Mouse (Mus musculus): Measurements from ENCODE around the gene Tnfrsf26.
"Not testable (repeated sequence)": the region's sequence is repeated elsewhere in the genome, so short reads cannot be mapped to it uniquely, and the experiment has no call there.

The Tnfrsf26 gene

GRCm38 (mm10) chr7:143628540-143628939, at the start of gene Tnfrsf26:
Gene Tnfrsf26, minus strand, starts transcription at chr7:143628722.
- in situ Hi-C loops (cut with MboI, MseI) = no loop called here

- in situ Hi-C loops (cut with MboI, MseI) = no loop called here
Observed at GRCm38 (mm10) chr7:143666427-143667311, 38.1 kb upstream of the Tnfrsf26 start.

GRCm38 (mm10) chr7:143663470-143663869, 34.9 kb upstream of the Tnfrsf26 start:
- in situ Hi-C loops (cut with MboI, MseI) = no loop called here

- in situ Hi-C loops (cut with MboI, MseI) = no loop called here
Observed at GRCm38 (mm10) chr7:143660797-143661196, 32.3 kb upstream of the Tnfrsf26 start.

GRCm38 (mm10) chr7:143649769-143650346, 21.3 kb upstream of the Tnfrsf26 start:
- in situ Hi-C loops (cut with MboI, MseI) = not testable (repeated sequence)

- in situ Hi-C loops (cut with MboI, MseI) = no loop called here
Observed at GRCm38 (mm10) chr7:143649034-143649768, 20.7 kb upstream of the Tnfrsf26 start, which contains the start of gene Tnfrsf22. Gene Tnfrsf22, minus strand, starts transcription at chr7:143649661.

GRCm38 (mm10) chr7:143643949-143644348, 15.4 kb upstream of the Tnfrsf26 start:
- in situ Hi-C loops (cut with MboI, MseI) = not testable (repeated sequence)

GRCm38 (mm10) chr7:143636674-143637073, 8.2 kb upstream of the Tnfrsf26 start:
- in situ Hi-C loops (cut with MboI, MseI) = no loop called here

- in situ Hi-C loops (cut with MboI, MseI) = no loop called here
Observed at GRCm38 (mm10) chr7:143631503-143631902, 3.0 kb upstream of the Tnfrsf26 start.

- in situ Hi-C loops (cut with MboI, MseI) = no loop called here
Observed at GRCm38 (mm10) chr7:143629501-143629900, 979 bp upstream of the Tnfrsf26 start.

- in situ Hi-C loops (cut with MboI, MseI) = no loop called here
Observed at GRCm38 (mm10) chr7:143627555-143628286, 801 bp downstream of the Tnfrsf26 start.

GRCm38 (mm10) chr7:143626178-143626577, 2.3 kb downstream of the Tnfrsf26 start:
- in situ Hi-C loops (cut with MboI, MseI) = no loop called here

- in situ Hi-C loops (cut with MboI, MseI) = no loop called here
Observed at GRCm38 (mm10) chr7:143625151-143625550, 3.4 kb downstream of the Tnfrsf26 start.

- in situ Hi-C loops (cut with MboI, MseI) = no loop called here
Observed at GRCm38 (mm10) chr7:143624561-143624960, 4.0 kb downstream of the Tnfrsf26 start.

GRCm38 (mm10) chr7:143620951-143621350, 7.6 kb downstream of the Tnfrsf26 start:
- in situ Hi-C loops (cut with MboI, MseI) = no loop called here

- in situ Hi-C loops (cut with MboI, MseI) = no loop called here
Observed at GRCm38 (mm10) chr7:143614404-143615135, 14.0 kb downstream of the Tnfrsf26 start.

- in situ Hi-C loops (cut with MboI, MseI) = no loop called here
Observed at GRCm38 (mm10) chr7:143612215-143612614, 16.3 kb downstream of the Tnfrsf26 start.

- in situ Hi-C loops (cut with MboI, MseI) = no loop called here
Observed at GRCm38 (mm10) chr7:143605321-143605720, 23.2 kb downstream of the Tnfrsf26 start.

- in situ Hi-C loops (cut with MboI, MseI) = no loop called here
Observed at GRCm38 (mm10) chr7:143604889-143605288, 23.6 kb downstream of the Tnfrsf26 start.

GRCm38 (mm10) chr7:143601705-143602104, 26.8 kb downstream of the Tnfrsf26 start:
- in situ Hi-C loops (cut with MboI, MseI) = no loop called here

- in situ Hi-C loops (cut with MboI, MseI) = no loop called here
Observed at GRCm38 (mm10) chr7:143600231-143600740, 28.2 kb downstream of the Tnfrsf26 start.
